Mouse (Mus musculus): ENCODE results near the gene Ets2. TPM values are rescaled to one million over a fixed set of nuclear protein-coding genes. Genes with fewer than 3 reads are reported as not detected.

Ets2 gene
- polyA plus RNA-seq, 1 experiment from 2014 or later = 23.9 TPM

Other genes with a start within 250 kb of the Ets2 start
- 3.3 and 3.7 TPM in 2 replicates for gene Erg, start 115.5 kb upstream of the Ets2 start, polyA plus RNA-seq (2015; fragmentation: Nextera tagmentation; extraction: Ambion mirVana)